Mouse (Mus musculus) CH12.LX (cell line): Measurements from ENCODE around the gene Psg25.

Source experiments
- CTCF ChIP-seq, 2 experiments: IDR thresholded peaks in 1 of 2; conservative IDR thresholded peaks in 1 of 2; 2 replicates each; pipeline ENCODE4 v1.5.1; 2011 to 2012; ENCODE audit warnings: low read depth in 2 of 2, low read length in 2 of 2, improper control_type of control experiment in 1 of 2, inconsistent platforms in 1 of 2, mild to moderate bottlenecking in 1 of 2, moderate library complexity in 1 of 2
- E2F4 ChIP-seq: IDR thresholded peaks from 2 replicates; pipeline ENCODE4 v1.6.1; 2011; ENCODE audit warnings: low read depth, low read length, improper control_type of control experiment; ENCODE audit not compliant: insufficient replicate concordance
- IRF4 ChIP-seq: IDR thresholded peaks from 2 replicates; pipeline ENCODE4 v1.6.1; 2014; ENCODE audit warnings: low read depth, mild to moderate bottlenecking, inconsistent platforms, low read length, improper control_type of control experiment
- POLR2A ChIP-seq: IDR thresholded peaks from 2 replicates; pipeline ENCODE4 v1.6.1; 2011; ENCODE audit warnings: low read depth, mild to moderate bottlenecking, improper control_type of control experiment, low read length
- ZC3H11A ChIP-seq: IDR thresholded peaks from 2 replicates; pipeline ENCODE4 v1.6.1; 2012; ENCODE audit warnings: low read depth, mild to moderate bottlenecking, inconsistent platforms, low read length, improper control_type of control experiment

DNA sequence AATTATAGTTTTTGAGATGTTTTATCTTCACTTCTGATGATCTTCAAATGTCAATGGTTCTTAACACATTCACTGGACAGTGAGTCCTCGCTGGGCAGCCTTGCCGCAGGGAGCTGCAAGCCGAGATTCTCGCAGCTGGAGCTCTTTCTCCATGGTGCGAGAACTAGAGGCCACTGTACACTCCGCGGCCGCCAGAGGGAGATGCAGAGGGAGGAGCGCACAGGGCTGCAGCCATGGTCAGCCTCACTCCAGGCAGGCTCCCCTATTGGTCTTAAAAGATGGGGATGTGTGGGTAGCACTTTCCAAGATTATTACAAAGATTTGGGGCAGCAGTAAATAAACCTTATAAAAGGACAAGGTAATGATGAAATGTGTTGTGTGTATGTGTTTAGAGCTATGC, 20.6 kb downstream of the Psg25 start:
- TF ChIP-seq CTCF (conservative IDR thresholded peaks at IDR 0.05 in 1 of 2, IDR thresholded peaks at IDR 0.05 in 1 of 2; ENCODE audit: low read depth in 2 of 2, low read length in 2 of 2), result peak in 1 of 2 experiments; percentile 73; a peak in 2 of 4 replicates
- no peak for TF ChIP-seq IRF4
- no peak for TF ChIP-seq ZC3H11A
- TF ChIP-seq E2F4, result no peak
- no peak for TF ChIP-seq POLR2A
